Mouse (Mus musculus) embryonic facial prominence, embryonic 13.5 days (tissue): Measurements from ENCODE around the gene Hs6st3. TPM values are rescaled to one million over a fixed set of nuclear protein-coding genes. Genes with fewer than 3 reads are reported as not detected.

Source experiments
- ATAC-seq: fragments of 200-750 bp; cut with Nextera tagmentation; 2 replicates; pipeline ENCODE4 v1.8.0; 2017; ENCODE audit warnings: low read depth; ENCODE audit not compliant: insufficient number of reproducible peaks, insufficient read depth, low FRiP score, low TSS enrichment
- H3K27ac ChIP-seq: fragments of 300-500 bp; sonication (generic); 2 replicates; pipeline ENCODE4 v1.5.1; 2015; ENCODE audit warnings: moderate library complexity, mild to moderate bottlenecking, inconsistent platforms
- H3K27me3 ChIP-seq: fragments of 300-500 bp; sonication (generic); 2 replicates; pipeline ENCODE4 v1.6.1; 2015; ENCODE audit warnings: mild to moderate bottlenecking, inconsistent platforms
- H3K36me3 ChIP-seq: fragments of 300-500 bp; sonication (generic); 2 replicates; pipeline ENCODE4 v1.6.1; 2015; ENCODE audit warnings: mild to moderate bottlenecking, inconsistent platforms
- H3K4me1 ChIP-seq: fragments of 300-500 bp; sonication (generic); 2 replicates; pipeline ENCODE4 v1.6.1; 2015; ENCODE audit warnings: inconsistent platforms
- H3K4me2 ChIP-seq: fragments of 300-500 bp; sonication (generic); 2 replicates; pipeline ENCODE4 v1.6.1; 2015; ENCODE audit warnings: moderate library complexity, mild to moderate bottlenecking, inconsistent platforms
- H3K4me3 ChIP-seq: fragments of 300-500 bp; sonication (generic); 2 replicates; pipeline ENCODE4 v1.5.1; 2015; ENCODE audit warnings: mild to moderate bottlenecking, inconsistent platforms
- H3K9ac ChIP-seq: fragments of 300-500 bp; sonication (generic); 2 replicates; pipeline ENCODE4 v1.6.1; 2015; ENCODE audit warnings: mild to moderate bottlenecking, inconsistent platforms
- H3K9me3 ChIP-seq: fragments of 300-500 bp; sonication (generic); 2 replicates; pipeline ENCODE4 v1.6.1; 2016; ENCODE audit warnings: inconsistent platforms
- WGBS: fragments of 180-500 bp; shearing (Covaris S2); methylation state at CpG from one replicate; pipeline ENCODE4 v1.1.7; 2015; ENCODE audit warnings: mixed read lengths; 5-methylcytosine and 5-hydroxymethylcytosine counted together
- polyA plus RNA-seq: library from polyadenylated mRNA; unstranded; fragments of >200 nt; fragmentation: Nextera tagmentation; extraction: Ambion mirVana; gene quantifications from 2 replicates; pipeline ENCODE4 v1.2.1, GENCODE M21; 2015

Gene Hs6st3
- polyA plus RNA-seq, 1 experiment from 2014 or later = 0.27 TPM

GRCm38 (mm10) chr14:119741791-119742190 is 603.6 kb downstream of the Hs6st3 start:
- no peak for ATAC-seq
- Histone ChIP-seq H3K4me2 (no peak overlapping the region), H3K9me3 (no peaks in the 10 kb centered on the region), H3K27me3 (no peaks in the 10 kb centered on the region), H3K4me1 (no peaks in the 10 kb centered on the region), H3K36me3 (no peaks in the 10 kb centered on the region), H3K9ac (no peak overlapping the region), H3K4me3 (no peak overlapping the region), H3K27ac (no peak overlapping the region)
- 80% methylated on average over 1 of the region's 1 CpGs for WGBS

- Histone ChIP-seq H3K36me3 (no peaks in the 10 kb centered on the region), H3K4me2 (no peak overlapping the region), H3K27me3 (no peaks in the 10 kb centered on the region), H3K9ac (no peak overlapping the region), H3K4me3 (no peak overlapping the region), H3K27ac (no peak overlapping the region), H3K9me3 (no peaks in the 10 kb centered on the region), H3K4me1 (no peaks in the 10 kb centered on the region)
- no peak for ATAC-seq
- WGBS = 88% methylated on average over 7 of the region's 7 CpGs
These were observed 623.2 kb downstream of the Hs6st3 start for GRCm38 (mm10) chr14:119761376-119761775.

GRCm38 (mm10) chr14:119772040-119772439 is 633.9 kb downstream of the Hs6st3 start:
- WGBS = 62% methylated on average over 4 of the region's 4 CpGs
- Histone ChIP-seq H3K4me1 (no peaks in the 10 kb centered on the region), H3K9me3 (no peaks in the 10 kb centered on the region), H3K4me2 (no peak overlapping the region), H3K36me3 (no peaks in the 10 kb centered on the region), H3K27ac (no peak overlapping the region), H3K4me3 (no peak overlapping the region), H3K9ac (no peak overlapping the region), H3K27me3 (no peaks in the 10 kb centered on the region)
- ATAC-seq = no peak

GRCm38 (mm10) chr14:119776261-119776660 is 638.1 kb downstream of the Hs6st3 start:
- ATAC-seq = no peak
- 84% methylated on average over 3 of the region's 3 CpGs for WGBS
- H3K36me3 ChIP-seq = no peaks in the 10 kb centered on the region

GRCm38 (mm10) chr14:119779982-119780588 is 641.9 kb downstream of the Hs6st3 start:
- H3K4me2 ChIP-seq = no peak overlapping the region
- H3K9me3 ChIP-seq = no peaks in the 10 kb centered on the region
- 70% methylated on average over 12 of the region's 12 CpGs for WGBS
- no peak overlapping the region for H3K27ac ChIP-seq
- ATAC-seq = no peak
- H3K4me1 ChIP-seq = no peaks in the 10 kb centered on the region
- H3K4me3 ChIP-seq = no peak overlapping the region
- no peaks in the 10 kb centered on the region for H3K36me3 ChIP-seq
- H3K27me3 ChIP-seq = no peaks in the 10 kb centered on the region
- no peak overlapping the region for H3K9ac ChIP-seq

More at GRCm38 (mm10) chr14:119776261-119776660, 638.1 kb downstream of the Hs6st3 start:
- no peaks in the 10 kb centered on the region for H3K4me1 ChIP-seq
- no peak overlapping the region for H3K4me2 ChIP-seq
- H3K9me3 ChIP-seq = no peaks in the 10 kb centered on the region
- H3K9ac ChIP-seq = no peak overlapping the region
- no peaks in the 10 kb centered on the region for H3K27me3 ChIP-seq
- H3K27ac ChIP-seq = no peak overlapping the region
- H3K4me3 ChIP-seq = no peak overlapping the region

- no peaks in the 10 kb centered on the region for H3K36me3 ChIP-seq
- H3K4me1 ChIP-seq = no peaks in the 10 kb centered on the region
- H3K27ac ChIP-seq = no peak overlapping the region
- no peaks in the 10 kb centered on the region for H3K27me3 ChIP-seq
- no peaks in the 10 kb centered on the region for H3K9me3 ChIP-seq
- no peak overlapping the region for H3K9ac ChIP-seq
- no peak overlapping the region for H3K4me2 ChIP-seq
- no peak for ATAC-seq
- WGBS = 89% methylated on average over 1 of the region's 1 CpGs
- H3K4me3 ChIP-seq = no peak overlapping the region
These were observed 643.0 kb downstream of the Hs6st3 start for GRCm38 (mm10) chr14:119781111-119781510.

- H3K27ac ChIP-seq = no peak overlapping the region
- H3K9ac ChIP-seq = no peak overlapping the region
- no peak overlapping the region for H3K4me2 ChIP-seq
- H3K9me3 ChIP-seq = no peaks in the 10 kb centered on the region
- no peak overlapping the region for H3K4me3 ChIP-seq
- H3K27me3 ChIP-seq = no peaks in the 10 kb centered on the region
- ATAC-seq = no peak
- H3K36me3 ChIP-seq = no peaks in the 10 kb centered on the region
- no peaks in the 10 kb centered on the region for H3K4me1 ChIP-seq
- WGBS = 86% methylated on average over 8 of the region's 8 CpGs
These were observed 651.3 kb downstream of the Hs6st3 start for GRCm38 (mm10) chr14:119789457-119789856.

- Histone ChIP-seq H3K27me3 (no peaks in the 10 kb centered on the region), H3K36me3 (no peaks in the 10 kb centered on the region), H3K9me3 (no peaks in the 10 kb centered on the region), H3K27ac (no peak overlapping the region), H3K4me3 (no peak overlapping the region), H3K4me2 (no peak overlapping the region), H3K9ac (no peak overlapping the region), H3K4me1 (peaks cover 3% of the 10 kb centered on the region; the same call in 1 of the 2 replicates)
- 48% methylated on average over 9 of the region's 9 CpGs for WGBS
- no peak for ATAC-seq
These were observed 659.2 kb downstream of the Hs6st3 start for GRCm38 (mm10) chr14:119797172-119797850.

GRCm38 (mm10) chr14:119798561-119798960 is 660.4 kb downstream of the Hs6st3 start:
- Histone ChIP-seq H3K4me3 (no peak overlapping the region), H3K4me1 (peaks cover 3% of the 10 kb centered on the region; the same call in 1 of the 2 replicates), H3K36me3 (no peaks in the 10 kb centered on the region), H3K27ac (no peak overlapping the region), H3K9me3 (no peaks in the 10 kb centered on the region), H3K9ac (no peak overlapping the region), H3K27me3 (no peaks in the 10 kb centered on the region), H3K4me2 (no peak overlapping the region)
- WGBS = 94% methylated on average over 11 of the region's 11 CpGs
- ATAC-seq = no peak

GRCm38 (mm10) chr14:119800856-119801255 is 662.7 kb downstream of the Hs6st3 start:
- ATAC-seq = no peak
- 78% methylated on average over 11 of the region's 11 CpGs for WGBS
- Histone ChIP-seq H3K4me3 (no peak overlapping the region), H3K9ac (no peak overlapping the region), H3K27me3 (no peaks in the 10 kb centered on the region), H3K36me3 (no peaks in the 10 kb centered on the region), H3K27ac (no peak overlapping the region), H3K9me3 (no peaks in the 10 kb centered on the region), H3K4me2 (no peak overlapping the region), H3K4me1 (peaks cover 3% of the 10 kb centered on the region; the same call in 1 of the 2 replicates)

- 89% methylated on average over 4 of the region's 4 CpGs for WGBS
- Histone ChIP-seq H3K4me3 (no peak overlapping the region), H3K27me3 (no peaks in the 10 kb centered on the region), H3K4me1 (no peaks in the 10 kb centered on the region), H3K9me3 (no peaks in the 10 kb centered on the region), H3K36me3 (no peaks in the 10 kb centered on the region), H3K27ac (no peak overlapping the region), H3K4me2 (no peak overlapping the region), H3K9ac (no peak overlapping the region)
- no peak for ATAC-seq
These were observed 675.8 kb downstream of the Hs6st3 start for GRCm38 (mm10) chr14:119813898-119814297.

- no peaks in the 10 kb centered on the region for H3K27me3 ChIP-seq
- ATAC-seq = no peak
- H3K4me2 ChIP-seq = no peak overlapping the region
- H3K9me3 ChIP-seq = no peaks in the 10 kb centered on the region
- no peaks in the 10 kb centered on the region for H3K4me1 ChIP-seq
- H3K9ac ChIP-seq = no peak overlapping the region
- WGBS = 78% methylated on average over 5 of the region's 5 CpGs
- no peak overlapping the region for H3K27ac ChIP-seq
- H3K36me3 ChIP-seq = no peaks in the 10 kb centered on the region
- H3K4me3 ChIP-seq = no peak overlapping the region
These were observed 677.5 kb downstream of the Hs6st3 start for GRCm38 (mm10) chr14:119815616-119816015.
